Mouse (Mus musculus) fibroblast of lung, adult 2 months (primary cell): ENCODE measurements at regions not wholly inside any gene's neighbourhood (a gene's known extent, or its start where the extent isn't known, plus 50 kb on each side); places are given as distances from the start of the nearest gene placed in this dataset.

Experiments used
- DNase-seq: peaks from one replicate; pipeline ENCODE4 v3.0.0-alpha.2; 2011; ENCODE audit warnings: low read depth

DNA sequence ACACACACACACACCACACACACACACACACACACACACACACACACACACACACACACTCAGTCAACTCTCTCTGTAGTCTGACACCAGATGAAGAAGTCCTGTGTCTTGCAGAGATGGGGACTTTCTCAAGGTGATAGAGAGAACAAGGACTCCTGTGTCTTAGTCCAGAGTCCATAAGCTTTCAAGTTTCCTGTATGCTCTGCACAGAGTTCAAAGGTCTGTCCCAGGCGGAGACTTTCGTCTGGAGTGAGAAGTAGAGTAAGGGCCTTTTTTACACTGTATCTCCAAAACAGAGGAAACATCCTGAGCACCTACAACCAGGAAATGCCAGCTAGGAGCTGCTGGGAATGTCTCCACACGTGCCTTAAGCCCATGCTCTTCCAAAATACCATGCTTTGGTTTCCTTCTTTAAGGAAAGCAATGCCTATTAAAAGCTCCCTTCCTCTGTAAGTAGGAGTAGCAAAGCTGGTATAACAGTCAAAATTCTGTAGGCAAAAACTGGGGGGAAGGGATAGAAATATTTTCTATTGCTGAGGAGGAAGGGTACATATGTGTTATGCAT is 459.9 kb upstream of the Zmiz1 start:
- DNase-seq = no peak

DNA sequence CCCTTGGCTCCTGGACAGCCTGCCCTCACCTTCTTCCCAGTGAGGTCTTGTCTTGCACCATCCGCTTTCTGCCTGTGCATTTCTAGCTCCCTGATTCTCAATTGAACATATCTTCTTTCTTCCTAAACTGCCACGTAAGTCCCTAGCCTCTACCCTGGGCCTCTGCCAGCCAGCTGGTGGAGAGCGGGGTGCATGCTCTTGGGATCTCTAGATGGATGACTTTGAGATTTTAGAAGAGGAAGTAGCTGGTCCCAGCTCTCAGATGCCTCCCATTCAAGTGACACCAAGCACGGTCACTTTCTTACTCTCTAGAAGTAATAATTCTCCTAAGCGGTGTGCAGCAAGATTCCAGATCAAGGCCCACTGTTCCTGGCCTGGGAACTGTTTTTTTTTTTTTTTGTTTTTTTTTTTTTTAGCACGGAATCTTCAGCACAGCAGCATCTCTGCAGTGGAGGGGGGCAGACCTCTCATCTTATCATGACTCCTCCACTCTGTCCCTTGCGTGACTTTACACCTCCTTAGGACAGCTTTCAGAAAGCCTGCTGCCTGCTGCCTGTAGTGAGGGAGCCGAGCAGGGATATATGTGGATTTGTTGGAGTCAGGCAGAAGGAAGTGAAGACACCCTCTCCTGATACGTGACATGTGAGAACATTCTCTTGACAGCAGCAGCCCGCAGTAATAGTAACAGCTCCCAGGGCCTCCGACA is 453.6 kb upstream of the Zmiz1 start:
- no peak for DNase-seq

GRCm38 (mm10) chr14:25011926-25012325 is 447.1 kb upstream of the Zmiz1 start:
- no peak for DNase-seq

DNA sequence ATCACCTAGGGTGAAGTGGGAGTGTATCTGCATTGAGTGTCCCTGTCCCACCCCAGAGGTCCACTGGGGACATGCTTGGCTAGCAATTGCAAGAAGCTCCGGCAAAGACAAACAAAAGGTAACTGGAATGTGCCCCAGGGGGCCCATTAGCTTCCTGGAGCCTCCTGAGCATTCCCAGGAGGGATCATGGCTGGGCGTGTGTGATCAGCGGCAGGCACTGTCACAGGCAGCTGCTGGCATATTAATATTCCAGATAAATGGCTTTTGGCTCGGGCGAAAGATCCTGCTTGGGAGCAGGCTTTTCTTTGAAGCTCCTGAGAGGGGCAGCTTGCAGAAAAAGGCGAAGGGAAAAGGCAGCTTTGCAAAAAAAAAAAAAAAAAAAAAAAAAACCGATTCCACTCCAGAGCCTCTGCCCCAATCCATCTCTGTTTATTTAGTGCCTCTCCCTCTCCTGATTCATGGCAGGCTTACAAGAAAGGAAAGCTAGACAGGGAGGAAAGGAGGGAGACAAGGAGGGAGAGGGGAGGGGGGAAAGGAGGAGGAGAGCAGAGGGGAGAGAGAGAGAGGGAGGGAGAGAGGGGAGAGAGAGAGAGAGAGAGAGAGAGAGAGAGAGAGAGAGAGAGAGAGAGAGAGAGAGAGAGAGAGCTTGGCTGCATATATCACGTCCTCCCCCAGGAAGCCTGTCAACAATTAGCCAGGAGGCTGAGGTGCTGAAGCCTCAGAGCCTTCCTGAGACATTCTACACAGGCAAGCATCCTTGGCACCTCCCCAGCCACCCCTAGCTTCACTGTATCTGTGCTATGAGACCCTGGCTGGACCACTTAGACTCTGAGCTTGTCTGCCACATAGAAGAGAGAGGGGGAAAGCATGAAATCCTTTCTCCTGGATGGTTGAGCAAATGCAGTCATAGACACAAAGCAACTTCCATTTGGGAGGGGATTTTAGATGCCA is 443.4 kb upstream of the Zmiz1 start:
- no peak for DNase-seq

DNA sequence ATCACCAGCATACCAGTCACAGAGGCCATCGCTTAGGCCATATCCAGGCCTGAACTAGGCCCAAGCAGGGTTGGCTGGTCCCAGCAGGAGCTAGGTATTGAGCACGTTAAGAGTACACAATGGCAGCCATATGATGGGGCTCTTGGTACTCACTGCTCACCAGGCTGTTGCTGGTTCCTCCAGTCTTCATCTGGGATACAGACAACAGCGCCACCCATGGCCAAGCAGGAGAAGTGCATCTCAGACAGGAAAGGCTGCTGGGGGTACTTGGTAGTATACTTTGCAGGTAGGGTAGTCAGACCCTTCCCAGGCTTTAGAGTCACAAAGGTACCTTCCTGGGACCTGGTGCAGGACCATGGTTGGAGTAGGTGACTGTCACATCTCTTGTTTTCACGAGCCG is 441.1 kb upstream of the Zmiz1 start:
- DNase-seq = no peak

DNA sequence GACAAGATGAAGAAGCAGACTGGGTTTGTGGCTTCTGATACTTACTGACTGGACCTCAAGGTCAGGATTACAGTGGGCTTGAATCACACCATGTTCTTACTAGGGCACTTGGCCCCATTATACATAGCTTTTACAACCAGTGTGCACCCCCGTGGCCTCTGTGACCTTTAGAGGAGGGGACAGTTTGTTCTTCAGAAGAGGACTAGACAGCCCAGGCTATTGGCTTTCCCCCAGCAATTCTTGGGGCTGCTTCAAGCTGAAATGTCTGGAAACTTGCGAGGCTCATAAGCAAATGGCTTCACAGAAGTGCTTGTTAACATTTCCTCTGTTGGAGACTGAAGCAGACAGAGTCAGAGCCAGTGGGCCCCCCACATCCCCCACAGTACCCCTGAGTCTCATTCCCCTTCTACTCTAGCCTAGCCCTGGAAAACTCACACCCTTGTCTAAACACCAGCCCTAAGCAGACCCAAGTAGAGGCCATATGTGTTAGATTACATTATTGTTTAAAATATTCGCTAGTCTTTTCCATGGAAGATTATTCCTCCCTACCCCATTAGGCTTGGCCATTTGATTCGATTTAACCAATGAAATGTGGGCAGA is 439.6 kb upstream of the Zmiz1 start:
- no peak for DNase-seq

- no peak for DNase-seq
Observed at GRCm38 (mm10) chr14:25022523-25023269, 436.3 kb upstream of the Zmiz1 start.

- no peak for DNase-seq
Observed at GRCm38 (mm10) chr14:25023270-25023800, 435.6 kb upstream of the Zmiz1 start.

- no peak for DNase-seq
Observed at GRCm38 (mm10) chr14:25025074-25025473, 433.9 kb upstream of the Zmiz1 start.

- DNase-seq = no peak
Observed at GRCm38 (mm10) chr14:25027076-25027475, 431.9 kb upstream of the Zmiz1 start.

- DNase-seq = no peak
Observed at GRCm38 (mm10) chr14:25027842-25028241, 431.1 kb upstream of the Zmiz1 start.

DNA sequence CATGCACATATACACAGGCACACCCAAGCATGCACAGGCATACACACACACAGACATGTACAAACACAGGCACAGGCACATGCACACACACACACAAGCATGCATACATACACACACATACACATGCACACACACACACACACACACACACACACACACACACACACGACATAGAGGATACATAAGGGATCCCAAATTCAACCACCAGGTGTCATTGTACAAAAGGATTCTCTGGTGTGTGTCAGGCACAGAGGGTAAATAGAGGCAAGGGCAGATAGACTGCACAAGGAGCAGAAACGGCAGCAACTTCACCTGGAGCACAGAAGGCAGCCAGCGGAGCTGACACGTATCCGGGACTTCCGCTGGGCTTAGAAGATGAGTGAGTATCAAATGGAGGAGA is 428.1 kb upstream of the Zmiz1 start:
- DNase-seq = no peak

GRCm38 (mm10) chr14:25031756-25032680 is 427.0 kb upstream of the Zmiz1 start:
- no peak for DNase-seq

GRCm38 (mm10) chr14:25032899-25033298 is 426.1 kb upstream of the Zmiz1 start:
- no peak for DNase-seq

- DNase-seq = no peak
Observed at GRCm38 (mm10) chr14:25042265-25042664, 416.7 kb upstream of the Zmiz1 start.

DNA sequence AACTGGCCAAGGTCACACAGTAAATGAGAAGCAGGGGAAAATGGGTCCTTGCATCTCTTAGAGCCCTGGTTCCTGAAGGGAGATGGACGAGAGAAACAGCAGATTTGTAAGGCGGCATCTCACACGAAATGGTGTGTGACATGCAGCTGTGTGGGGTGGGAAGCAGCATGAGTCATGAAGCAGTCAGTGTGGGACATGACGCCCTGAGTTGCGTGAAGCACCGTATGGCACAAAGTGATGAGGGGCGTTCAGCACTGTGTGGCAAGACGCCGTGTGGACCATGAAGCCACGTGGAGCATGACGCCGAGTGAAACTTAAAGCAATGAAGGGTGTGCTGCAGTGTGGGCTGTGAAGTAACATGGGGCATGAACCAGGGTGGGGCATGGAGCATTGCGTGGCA is 414.9 kb upstream of the Zmiz1 start:
- no peak for DNase-seq

DNA sequence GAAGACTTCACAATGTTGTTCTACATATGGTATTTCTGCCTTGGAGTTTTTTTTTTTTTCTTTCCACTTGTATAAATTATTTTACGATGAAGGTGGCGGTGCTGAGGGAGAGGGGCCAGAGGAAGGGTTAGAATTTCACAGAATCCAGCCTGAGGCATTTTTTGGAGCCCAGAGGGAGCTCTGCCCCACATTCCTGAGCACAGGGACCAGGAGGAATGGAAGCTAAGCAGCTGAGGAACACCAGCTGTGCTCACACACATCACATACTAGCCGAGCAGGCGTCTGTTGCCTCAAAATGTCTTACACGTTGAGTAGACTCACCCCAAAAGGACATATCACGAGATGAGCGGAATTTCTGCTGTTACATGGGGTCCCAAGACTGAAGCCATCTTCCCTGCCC is 414.1 kb upstream of the Zmiz1 start:
- DNase-seq = no peak

GRCm38 (mm10) chr14:25050674-25051251 is 408.2 kb upstream of the Zmiz1 start:
- no peak for DNase-seq

DNA sequence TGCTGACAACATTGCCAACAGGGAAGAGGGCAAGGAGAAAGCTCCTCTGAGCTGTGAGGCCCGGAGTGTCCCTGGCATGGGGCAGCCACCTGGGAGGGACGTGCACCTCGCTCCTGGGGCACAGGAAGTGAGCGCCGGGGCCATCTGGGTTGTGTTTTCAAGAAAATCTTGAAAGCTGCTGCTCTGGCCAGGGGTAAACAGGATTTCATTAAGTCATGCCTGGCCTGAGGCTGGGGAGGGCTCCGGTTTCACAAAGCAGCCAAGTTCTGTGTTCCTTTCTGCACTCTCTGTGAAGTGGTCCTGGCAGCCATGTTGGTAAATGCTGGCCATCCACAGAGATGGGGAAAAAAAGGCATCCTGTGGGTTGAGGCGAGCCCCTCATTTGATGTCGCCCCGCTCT is 406.8 kb upstream of the Zmiz1 start:
- no peak for DNase-seq

GRCm38 (mm10) chr14:25059351-25059750 is 399.6 kb upstream of the Zmiz1 start:
- no peak for DNase-seq
